Mouse (Mus musculus): ENCODE measurements around the gene Atp10a. TPM values are rescaled to one million over a fixed set of nuclear protein-coding genes. Genes with fewer than 3 reads are reported as not detected.
"Not testable (repeated sequence)": the region's sequence is repeated elsewhere in the genome, so short reads cannot be mapped to it uniquely, and the experiment has no call there.

Atp10a gene
- polyA plus RNA-seq, 1 experiment from 2014 or later, result 1.8 TPM

DNA sequence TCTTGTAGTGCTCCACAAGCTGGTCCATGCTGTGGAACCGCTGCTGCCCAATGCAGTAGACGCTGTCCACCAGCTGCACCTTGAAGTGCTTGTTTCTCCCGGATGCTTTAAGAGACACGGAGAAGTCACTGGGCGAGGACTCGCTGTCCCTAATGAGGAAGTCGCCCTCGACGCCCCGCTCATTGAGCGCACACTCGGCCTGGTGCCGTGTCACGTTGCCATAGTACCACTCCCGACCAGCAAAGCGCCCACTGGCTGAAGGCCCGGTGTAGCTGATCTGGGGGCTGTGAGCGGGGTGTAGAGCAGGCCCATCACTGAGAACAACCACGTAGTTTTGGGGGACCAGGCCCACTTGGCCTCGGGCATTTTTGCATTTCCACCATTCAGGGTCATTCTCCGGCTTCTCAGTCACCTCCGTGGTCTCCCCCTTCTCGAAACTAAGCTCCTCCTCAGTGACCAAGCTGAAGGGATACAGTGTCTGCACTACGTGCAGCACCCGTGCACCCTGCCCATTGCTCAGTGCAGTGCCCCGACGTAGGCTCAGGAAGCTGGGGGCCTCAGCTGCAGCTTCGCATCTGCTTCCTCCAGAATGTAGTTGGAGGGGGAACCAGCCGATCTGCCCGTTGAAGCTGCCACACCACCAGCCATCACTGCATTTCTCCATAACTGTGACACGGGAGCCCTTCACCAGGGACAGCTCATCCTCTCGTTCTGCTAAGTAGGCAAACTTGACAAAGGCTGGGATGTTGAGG, 181.1 kb downstream of the Atp10a start:
- not testable (repeated sequence) for H3K4me2 ChIP-seq (ENCODE audit: low read length); H3K27me3 ChIP-seq (ENCODE audit: control insufficient read depth, insufficient read depth, low read length); ATAC-seq (ENCODE audit: insufficient number of reproducible peaks, insufficient read depth, low FRiP score, low read depth); H3K27ac ChIP-seq (replicated peaks in 1 of 2; ENCODE audit: control insufficient read depth in 1 of 2, insufficient read depth in 1 of 2, low read depth in 2 of 2, low read length in 2 of 2); H3K4me3 ChIP-seq (ENCODE audit: control insufficient read depth in 1 of 2, insufficient read depth in 1 of 2, low read depth in 1 of 2, low read length in 2 of 2); H3K4me1 ChIP-seq (ENCODE audit: control insufficient read depth in 2 of 2, insufficient read depth in 2 of 2, low read length in 2 of 2); H3K36me3 ChIP-seq (ENCODE audit: control insufficient read depth, insufficient read depth, low read length); H3K9me3 ChIP-seq (ENCODE audit: control insufficient read depth, low read length); H3K9ac ChIP-seq (ENCODE audit: low read length)
- WGBS, result 89% methylated on average over 32 of the region's 32 CpGs

DNA sequence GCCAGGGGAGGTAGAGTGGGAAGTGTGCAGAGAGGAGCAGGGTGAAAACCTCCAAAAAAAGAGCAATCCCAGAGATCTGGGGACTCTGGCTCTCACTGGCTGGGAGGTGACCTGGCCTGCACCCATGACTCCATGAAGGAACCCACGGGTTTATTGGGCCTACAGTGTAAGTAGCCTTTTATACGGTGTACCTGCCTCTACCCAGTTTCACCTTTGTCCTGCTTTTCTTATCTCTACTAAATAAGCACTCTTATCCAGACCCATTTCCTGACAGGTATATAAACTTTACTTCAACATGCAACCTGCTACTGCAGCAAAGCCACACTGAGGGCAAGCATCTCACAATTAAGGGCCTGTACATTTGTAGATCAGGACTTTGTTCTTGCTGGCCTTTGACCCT, 184.4 kb downstream of the Atp10a start:
- H3K9me3 ChIP-seq (ENCODE audit: control insufficient read depth, low read length), result no peaks in the 10 kb centered on the region
- H3K9ac ChIP-seq (ENCODE audit: low read length), result no peak overlapping the region
- no peak overlapping the region for H3K4me2 ChIP-seq (ENCODE audit: low read length)
- no peaks in the 10 kb centered on the region for H3K27me3 ChIP-seq (ENCODE audit: control insufficient read depth, insufficient read depth, low read length)
- WGBS, result 70% methylated on average over 2 of the region's 2 CpGs
- no peaks in the 10 kb centered on the region for H3K36me3 ChIP-seq (ENCODE audit: control insufficient read depth, insufficient read depth, low read length)
- no peak overlapping the region for H3K4me3 ChIP-seq (ENCODE audit: control insufficient read depth in 1 of 2, insufficient read depth in 1 of 2, low read depth in 1 of 2, low read length in 2 of 2)
- no peak overlapping the region for H3K27ac ChIP-seq (replicated peaks in 1 of 2; ENCODE audit: control insufficient read depth in 1 of 2, insufficient read depth in 1 of 2, low read depth in 2 of 2, low read length in 2 of 2)
- H3K4me1 ChIP-seq (ENCODE audit: control insufficient read depth in 2 of 2, insufficient read depth in 2 of 2, low read length in 2 of 2), result peaks cover 20 to 35% of the 10 kb centered on the region in 2 experiments
- ATAC-seq (ENCODE audit: insufficient number of reproducible peaks, insufficient read depth, low FRiP score, low read depth), result no peak

DNA sequence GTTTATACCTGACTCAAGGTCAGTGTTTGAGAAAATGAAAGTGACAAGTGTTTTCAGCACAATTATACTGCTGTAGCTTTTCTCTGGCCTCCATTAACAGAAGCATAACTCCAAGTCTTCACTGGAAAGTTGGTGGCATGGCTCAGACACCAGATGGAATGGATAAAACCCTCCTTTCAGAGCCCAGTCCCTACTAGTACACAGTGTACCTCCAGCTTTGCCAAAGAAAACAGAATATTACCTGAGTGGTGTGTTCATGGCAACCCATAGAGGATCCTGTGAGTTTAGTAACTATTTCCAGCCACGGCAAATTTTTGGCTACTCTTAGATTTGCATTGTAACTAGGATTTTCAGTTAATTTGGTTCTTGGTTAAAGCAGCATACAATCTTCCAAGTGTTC, 185.1 kb downstream of the Atp10a start:
- no peak overlapping the region for H3K9ac ChIP-seq (ENCODE audit: low read length)
- H3K4me3 ChIP-seq (ENCODE audit: control insufficient read depth in 1 of 2, insufficient read depth in 1 of 2, low read depth in 1 of 2, low read length in 2 of 2), result no peak overlapping the region
- H3K27me3 ChIP-seq (ENCODE audit: control insufficient read depth, insufficient read depth, low read length), result no peaks in the 10 kb centered on the region
- H3K9me3 ChIP-seq (ENCODE audit: control insufficient read depth, low read length), result no peaks in the 10 kb centered on the region
- WGBS, result 89% methylated on average over 1 of the region's 1 CpGs
- H3K4me1 ChIP-seq (ENCODE audit: control insufficient read depth in 2 of 2, insufficient read depth in 2 of 2, low read length in 2 of 2), result peaks cover 20 to 36% of the 10 kb centered on the region in 2 experiments
- no peaks in the 10 kb centered on the region for H3K36me3 ChIP-seq (ENCODE audit: control insufficient read depth, insufficient read depth, low read length)
- no peak overlapping the region for H3K4me2 ChIP-seq (ENCODE audit: low read length)
- no peak for ATAC-seq (ENCODE audit: insufficient number of reproducible peaks, insufficient read depth, low FRiP score, low read depth)
- H3K27ac ChIP-seq (replicated peaks in 1 of 2; ENCODE audit: control insufficient read depth in 1 of 2, insufficient read depth in 1 of 2, low read depth in 2 of 2, low read length in 2 of 2), result no peak overlapping the region

DNA sequence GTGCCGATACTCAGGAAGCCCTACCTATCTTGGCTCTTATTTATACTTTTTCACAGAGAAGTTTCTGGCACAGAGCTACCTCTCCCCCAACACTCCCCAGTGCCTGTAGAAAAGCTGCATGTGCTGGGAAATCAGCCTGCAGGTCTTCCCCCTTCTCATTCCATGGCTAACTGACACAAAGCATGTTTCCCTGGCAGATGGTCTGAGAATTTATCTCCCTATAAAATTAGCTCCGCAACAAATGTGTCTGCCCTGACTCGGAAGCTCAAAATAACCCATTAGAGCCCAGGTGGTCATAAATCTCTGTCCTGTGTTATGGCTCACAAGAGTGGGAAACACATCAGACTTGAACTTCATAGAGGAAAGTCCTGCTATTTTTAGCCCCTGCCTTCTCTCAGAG, 186.9 kb downstream of the Atp10a start:
- H3K36me3 ChIP-seq (ENCODE audit: control insufficient read depth, insufficient read depth, low read length), result no peaks in the 10 kb centered on the region
- peak overlapping the region; percentile 51; the same call in 1 of the 2 replicates for H3K9ac ChIP-seq (ENCODE audit: low read length)
- H3K27ac ChIP-seq (replicated peaks in 1 of 2; ENCODE audit: control insufficient read depth in 1 of 2, insufficient read depth in 1 of 2, low read depth in 2 of 2, low read length in 2 of 2), result peak overlapping the region; percentile 98 to 99
- H3K4me3 ChIP-seq (ENCODE audit: control insufficient read depth in 1 of 2, insufficient read depth in 1 of 2, low read depth in 1 of 2, low read length in 2 of 2), result no peak overlapping the region
- WGBS, result 3% methylated on average over 3 of the region's 3 CpGs
- no peaks in the 10 kb centered on the region for H3K9me3 ChIP-seq (ENCODE audit: control insufficient read depth, low read length)
- peaks cover 20 to 36% of the 10 kb centered on the region in 2 experiments for H3K4me1 ChIP-seq (ENCODE audit: control insufficient read depth in 2 of 2, insufficient read depth in 2 of 2, low read length in 2 of 2)
- H3K27me3 ChIP-seq (ENCODE audit: control insufficient read depth, insufficient read depth, low read length), result no peaks in the 10 kb centered on the region
- H3K4me2 ChIP-seq (ENCODE audit: low read length), result peak overlapping the region; percentile 56
- 0 out of 2 replicates have a peak, but pooled peaks have one; percentile 31 for ATAC-seq (ENCODE audit: insufficient number of reproducible peaks, insufficient read depth, low FRiP score, low read depth)

DNA sequence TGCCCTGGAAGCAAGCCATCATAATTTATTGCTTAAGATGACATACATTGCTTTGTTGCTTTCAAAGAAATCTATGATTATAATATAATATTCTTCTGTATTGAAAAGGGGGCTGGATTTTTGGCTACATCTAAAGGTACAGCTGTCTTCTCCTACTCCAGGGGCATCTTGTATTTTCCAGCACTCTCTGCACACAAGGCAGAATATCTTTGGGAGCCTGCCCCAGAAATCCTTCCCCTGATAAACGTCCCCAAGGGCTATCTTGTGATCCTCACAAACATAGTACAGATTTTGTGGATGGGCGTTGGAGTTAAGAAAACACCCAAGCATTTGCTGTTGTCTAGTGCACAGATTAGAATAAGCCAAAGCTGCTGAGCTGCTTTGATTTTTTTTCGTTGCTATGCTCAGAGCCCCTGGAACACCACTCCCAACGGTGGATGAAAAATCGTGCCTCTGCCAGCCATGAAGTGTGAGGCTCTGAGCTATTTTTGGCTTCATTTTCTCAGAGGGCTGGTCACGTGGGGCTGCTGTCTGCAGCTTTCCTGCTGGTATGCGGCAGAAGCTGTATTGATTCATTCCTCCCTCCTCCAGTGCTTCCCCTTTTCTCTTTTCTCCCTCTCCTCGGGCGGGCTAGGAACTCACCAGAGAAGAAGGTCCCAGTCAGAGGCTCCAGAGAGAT, 187.9 kb downstream of the Atp10a start:
- peak overlapping the region; percentile 64 for H3K9ac ChIP-seq (ENCODE audit: low read length)
- H3K27ac ChIP-seq (replicated peaks in 1 of 2; ENCODE audit: control insufficient read depth in 1 of 2, insufficient read depth in 1 of 2, low read depth in 2 of 2, low read length in 2 of 2), result peak overlapping the region; percentile 98 to 99
- peaks cover 20 to 36% of the 10 kb centered on the region in 2 experiments for H3K4me1 ChIP-seq (ENCODE audit: control insufficient read depth in 2 of 2, insufficient read depth in 2 of 2, low read length in 2 of 2)
- 0% methylated on average over 9 of the region's 9 CpGs for WGBS
- peak overlapping the region; percentile 56 for H3K4me2 ChIP-seq (ENCODE audit: low read length)
- peak overlapping the region in 1 of 2 experiments; percentile 8; a peak in 2 of 4 replicates for H3K4me3 ChIP-seq (ENCODE audit: control insufficient read depth in 1 of 2, insufficient read depth in 1 of 2, low read depth in 1 of 2, low read length in 2 of 2)
- no peaks in the 10 kb centered on the region for H3K9me3 ChIP-seq (ENCODE audit: control insufficient read depth, low read length)
- H3K27me3 ChIP-seq (ENCODE audit: control insufficient read depth, insufficient read depth, low read length), result no peaks in the 10 kb centered on the region
- ATAC-seq (ENCODE audit: insufficient number of reproducible peaks, insufficient read depth, low FRiP score, low read depth), result peak; percentile 89
- H3K36me3 ChIP-seq (ENCODE audit: control insufficient read depth, insufficient read depth, low read length), result no peaks in the 10 kb centered on the region

DNA sequence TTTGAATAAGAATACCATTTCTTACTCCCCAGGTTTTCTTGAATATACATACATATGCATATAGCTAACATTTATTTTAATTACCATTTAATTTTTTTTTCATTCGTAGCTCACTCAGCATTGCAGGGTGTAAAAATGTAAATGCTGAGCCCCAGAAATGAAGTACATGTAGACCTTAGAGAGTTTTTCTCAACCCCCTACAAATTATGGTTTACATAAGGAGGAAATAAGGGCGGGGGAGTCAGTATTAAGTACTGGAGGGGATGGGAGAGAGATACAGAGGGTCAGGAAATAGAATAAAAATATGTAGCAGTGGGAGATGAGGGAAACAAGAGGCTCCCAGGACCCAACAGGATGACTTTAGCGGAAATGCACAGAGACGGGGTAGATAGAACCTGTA, 188.5 kb downstream of the Atp10a start:
- Histone ChIP-seq H3K4me2 (ENCODE audit: low read length) (peak overlapping the region; percentile 56), H3K9me3 (ENCODE audit: control insufficient read depth, low read length) (no peaks in the 10 kb centered on the region), H3K9ac (ENCODE audit: low read length) (peak overlapping the region; percentile 59), H3K27me3 (ENCODE audit: control insufficient read depth, insufficient read depth, low read length) (no peaks in the 10 kb centered on the region), H3K4me3 (ENCODE audit: control insufficient read depth in 1 of 2, insufficient read depth in 1 of 2, low read depth in 1 of 2, low read length in 2 of 2) (peak overlapping the region in 1 of 2 experiments; percentile 8; a peak in 2 of 4 replicates), H3K4me1 (ENCODE audit: control insufficient read depth in 2 of 2, insufficient read depth in 2 of 2, low read length in 2 of 2) (peaks cover 20 to 36% of the 10 kb centered on the region in 2 experiments), H3K27ac (replicated peaks in 1 of 2; ENCODE audit: control insufficient read depth in 1 of 2, insufficient read depth in 1 of 2, low read depth in 2 of 2, low read length in 2 of 2) (peak overlapping the region; percentile 90 to 98), H3K36me3 (ENCODE audit: control insufficient read depth, insufficient read depth, low read length) (no peaks in the 10 kb centered on the region)
- WGBS, result 15% methylated on average over 4 of the region's 4 CpGs
- no peak for ATAC-seq (ENCODE audit: insufficient number of reproducible peaks, insufficient read depth, low FRiP score, low read depth)

DNA sequence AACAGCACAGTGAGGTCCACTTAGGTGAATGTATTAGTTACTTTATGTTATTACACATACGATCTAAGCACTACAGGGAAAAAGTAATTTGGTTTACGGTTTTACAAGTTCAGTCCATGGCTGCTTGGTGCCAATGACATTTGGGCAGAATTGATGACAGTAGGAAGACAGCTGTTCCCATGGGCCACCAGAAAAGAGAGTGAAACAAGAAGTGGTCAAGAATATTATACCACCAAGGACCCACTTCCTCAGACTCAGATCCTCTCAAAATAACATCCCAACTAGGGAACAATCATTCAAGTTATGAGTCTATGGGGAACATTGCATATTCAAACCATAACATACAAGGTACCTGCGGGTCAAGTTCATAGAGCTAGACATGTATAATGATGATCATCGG, 203.0 kb downstream of the Atp10a start:
- 84% methylated on average over 4 of the region's 4 CpGs for whole genome bisulfite sequencing
- Histone ChIP-seq H3K4me2 (ENCODE audit: low read length) (no peak overlapping the region), H3K9ac (ENCODE audit: low read length) (no peak overlapping the region), H3K27me3 (ENCODE audit: control insufficient read depth, insufficient read depth, low read length) (no peaks in the 10 kb centered on the region), H3K9me3 (ENCODE audit: control insufficient read depth, low read length) (no peaks in the 10 kb centered on the region), H3K4me3 (ENCODE audit: control insufficient read depth in 1 of 2, insufficient read depth in 1 of 2, low read depth in 1 of 2, low read length in 2 of 2) (no peak overlapping the region), H3K27ac (replicated peaks in 1 of 2; ENCODE audit: control insufficient read depth in 1 of 2, insufficient read depth in 1 of 2, low read depth in 2 of 2, low read length in 2 of 2) (no peak overlapping the region), H3K36me3 (ENCODE audit: control insufficient read depth, insufficient read depth, low read length) (no peaks in the 10 kb centered on the region), H3K4me1 (ENCODE audit: control insufficient read depth in 2 of 2, insufficient read depth in 2 of 2, low read length in 2 of 2) (no peaks in the 10 kb centered on the region)
- ATAC-seq (ENCODE audit: insufficient number of reproducible peaks, insufficient read depth, low FRiP score, low read depth), result no peak

Data from heart, embryonic 14.5 days (tissue).